Mouse (Mus musculus): Measurements from ENCODE around the gene Vmn1r230.

Vmn1r230 gene

DNA sequence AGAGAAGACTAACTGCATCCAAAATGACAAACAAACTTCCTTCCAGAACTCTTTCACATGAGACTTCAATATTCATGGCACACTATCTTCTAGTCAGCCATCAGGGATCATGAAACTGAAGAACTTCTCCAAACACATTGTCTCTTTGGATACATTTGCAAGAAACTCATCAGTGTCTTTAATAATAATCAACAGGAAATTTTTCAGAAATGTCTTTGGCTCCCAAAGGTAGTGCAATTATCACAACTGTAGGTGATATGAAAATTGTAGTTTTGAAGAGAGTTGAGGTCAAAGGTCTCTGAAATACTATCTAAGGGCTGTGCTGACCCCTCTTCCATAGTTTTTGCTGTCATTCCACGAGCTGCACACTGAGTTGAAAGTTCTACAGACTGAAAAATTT lies at the start of gene Vmn1r230:
Vmn1r230 (plus strand) TSS at position 301 of the 400 bp plus-strand sequence.
- DNase-seq (ENCODE audit: low spot score in 2 of 2): no peak

DNA sequence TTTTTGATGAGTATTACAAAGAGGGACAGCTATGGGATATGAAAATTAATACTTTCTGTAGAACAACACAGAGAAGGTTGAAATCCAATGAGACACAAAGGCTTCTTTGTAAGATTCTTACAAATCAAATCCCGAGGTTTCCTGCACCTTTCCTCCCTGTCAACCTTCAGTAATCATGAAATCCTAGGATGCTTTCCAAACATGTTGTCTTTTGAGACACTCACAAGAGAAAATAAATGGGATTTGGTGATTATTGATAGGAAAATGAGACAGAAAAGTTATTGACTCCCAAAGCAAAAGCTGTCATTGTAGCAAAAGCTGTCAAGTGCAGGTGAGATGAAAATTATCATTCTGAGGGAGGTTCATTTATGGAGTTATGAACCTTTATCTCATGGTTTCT lies 29.0 kb upstream of the Vmn1r230 start, which contains the start of gene Vmn1r229:
Vmn1r229 (plus strand) TSS at position 301 of the 400 bp plus-strand sequence.
- DNase-seq (ENCODE audit: low spot score in 2 of 2): no peak

Data from right cerebral cortex, postnatal 10 days (tissue).